Mouse (Mus musculus): ENCODE data around the gene Gm9803. TPM values are rescaled to one million over a fixed set of nuclear protein-coding genes. Genes with fewer than 3 reads are reported as not detected.
A peak's percentile ranks its signal among the peaks of the same experiment; 100 is the strongest.

Gm9803 gene
- polyA plus RNA-seq, 1 experiment from 2014 or later, result 11.6 TPM

GRCm38 (mm10) chr10:43527283-43528269 is 3.7 kb downstream of the Gm9803 start:
- WGBS, result 20% methylated on average over 15 of the region's 15 CpGs
- peaks cover 57% of the 10 kb centered on the region for H3K36me3 ChIP-seq (ENCODE audit: control insufficient read depth, insufficient read depth, low read length)
- no peak overlapping the region for H3K4me3 ChIP-seq (replicated peaks; ENCODE audit: low read depth, low read length)

GRCm38 (mm10) chr10:43534382-43534781 is 10.5 kb downstream of the Gm9803 start:
- H3K9ac ChIP-seq (replicated peaks; ENCODE audit: low read length), result no peak overlapping the region
- no peaks in the 10 kb centered on the region for H3K9me3 ChIP-seq (ENCODE audit: control insufficient read depth, low read length)
- H3K4me2 ChIP-seq (ENCODE audit: low read length), result no peak overlapping the region
- H3K36me3 ChIP-seq (ENCODE audit: control insufficient read depth, insufficient read depth, low read length), result peaks cover 47% of the 10 kb centered on the region
- no peak overlapping the region for H3K4me3 ChIP-seq (replicated peaks; ENCODE audit: low read depth, low read length)
- no peaks in the 10 kb centered on the region for H3K27me3 ChIP-seq (ENCODE audit: control insufficient read depth, insufficient read depth, low read length)
- H3K4me1 ChIP-seq (ENCODE audit: control insufficient read depth, insufficient read depth, low read length), result peaks cover under 1% of the 10 kb centered on the region
- WGBS, result 76% methylated on average over 1 of the region's 1 CpGs
- no peak for ATAC-seq (ENCODE audit: low FRiP score, low TSS enrichment)
- no peak overlapping the region for H3K27ac ChIP-seq (replicated peaks; ENCODE audit: low read depth, low read length)
- DNase-seq, result no peak

More at GRCm38 (mm10) chr10:43527283-43528269, 3.7 kb downstream of the Gm9803 start:
- Histone ChIP-seq H3K27ac (replicated peaks; ENCODE audit: low read depth, low read length) (peak overlapping the region; percentile 93), H3K4me1 (ENCODE audit: control insufficient read depth, insufficient read depth, low read length) (peaks cover 15% of the 10 kb centered on the region), H3K27me3 (ENCODE audit: control insufficient read depth, insufficient read depth, low read length) (no peaks in the 10 kb centered on the region), H3K4me2 (ENCODE audit: low read length) (0 out of 2 replicates have a peak overlapping the region, but pooled peaks have one; percentile 11), H3K9me3 (ENCODE audit: control insufficient read depth, low read length) (no peaks in the 10 kb centered on the region), H3K9ac (replicated peaks; ENCODE audit: low read length) (peak overlapping the region; percentile 42)
- DNase-seq (peak; percentile 73), ATAC-seq (ENCODE audit: low FRiP score, low TSS enrichment) (peak; percentile 76)

- Histone ChIP-seq H3K27me3 (ENCODE audit: control insufficient read depth, insufficient read depth, low read length) (no peaks in the 10 kb centered on the region), H3K4me1 (ENCODE audit: control insufficient read depth, insufficient read depth, low read length) (peaks cover 8% of the 10 kb centered on the region), H3K4me2 (ENCODE audit: low read length) (no peak overlapping the region), H3K9me3 (ENCODE audit: control insufficient read depth, low read length) (no peaks in the 10 kb centered on the region), H3K4me3 (replicated peaks; ENCODE audit: low read depth, low read length) (no peak overlapping the region), H3K36me3 (ENCODE audit: control insufficient read depth, insufficient read depth, low read length) (peaks cover 16% of the 10 kb centered on the region; the same call in 1 of the 2 replicates), H3K9ac (replicated peaks; ENCODE audit: low read length) (no peak overlapping the region), H3K27ac (replicated peaks; ENCODE audit: low read depth, low read length) (no peak overlapping the region)
- ATAC-seq (ENCODE audit: low FRiP score, low TSS enrichment), result no peak
- 97% methylated on average over 7 of the region's 7 CpGs for WGBS
- DNase-seq, result no peak
Measured at GRCm38 (mm10) chr10:43537652-43538051, 13.8 kb downstream of the Gm9803 start.

GRCm38 (mm10) chr10:43538831-43539230 is 14.9 kb downstream of the Gm9803 start:
- no peak for ATAC-seq (ENCODE audit: low FRiP score, low TSS enrichment)
- Histone ChIP-seq H3K4me2 (ENCODE audit: low read length) (no peak overlapping the region), H3K36me3 (ENCODE audit: control insufficient read depth, insufficient read depth, low read length) (0 out of 2 replicates have a peak, but pooled peaks cover 11% of the 10 kb centered on the region), H3K4me3 (replicated peaks; ENCODE audit: low read depth, low read length) (no peak overlapping the region), H3K9me3 (ENCODE audit: control insufficient read depth, low read length) (no peaks in the 10 kb centered on the region), H3K27me3 (ENCODE audit: control insufficient read depth, insufficient read depth, low read length) (no peaks in the 10 kb centered on the region), H3K9ac (replicated peaks; ENCODE audit: low read length) (no peak overlapping the region), H3K27ac (replicated peaks; ENCODE audit: low read depth, low read length) (no peak overlapping the region), H3K4me1 (ENCODE audit: control insufficient read depth, insufficient read depth, low read length) (peaks cover 8% of the 10 kb centered on the region)
- WGBS, result 90% methylated on average over 5 of the region's 5 CpGs
- DNase-seq, result no peak

- no peaks in the 10 kb centered on the region for H3K9me3 ChIP-seq (ENCODE audit: control insufficient read depth, low read length)
- 0 out of 2 replicates have a peak, but pooled peaks cover 11% of the 10 kb centered on the region for H3K36me3 ChIP-seq (ENCODE audit: control insufficient read depth, insufficient read depth, low read length)
- H3K4me2 ChIP-seq (ENCODE audit: low read length), result peak overlapping the region; percentile 58
- H3K4me1 ChIP-seq (ENCODE audit: control insufficient read depth, insufficient read depth, low read length), result peaks cover 8% of the 10 kb centered on the region
- ATAC-seq (ENCODE audit: low FRiP score, low TSS enrichment), result no peak
- H3K27me3 ChIP-seq (ENCODE audit: control insufficient read depth, insufficient read depth, low read length), result no peaks in the 10 kb centered on the region
- peak overlapping the region; percentile 46; the same call in 1 of the 2 replicates for H3K27ac ChIP-seq (replicated peaks; ENCODE audit: low read depth, low read length)
- H3K9ac ChIP-seq (replicated peaks; ENCODE audit: low read length), result peak overlapping the region; percentile 84
- H3K4me3 ChIP-seq (replicated peaks; ENCODE audit: low read depth, low read length), result peak overlapping the region; percentile 64
- DNase-seq, result no peak
- 25% methylated on average over 12 of the region's 12 CpGs for WGBS
Measured at GRCm38 (mm10) chr10:43539746-43540310, 15.9 kb downstream of the Gm9803 start.

- Histone ChIP-seq H3K27me3 (ENCODE audit: control insufficient read depth, insufficient read depth, low read length) (no peaks in the 10 kb centered on the region), H3K4me3 (replicated peaks; ENCODE audit: low read depth, low read length) (peak within 1 kb of the TSS; percentile 64), H3K9ac (replicated peaks; ENCODE audit: low read length) (peak within 1 kb of the TSS; percentile 84), H3K36me3 (ENCODE audit: control insufficient read depth, insufficient read depth, low read length) (0 out of 2 replicates have a peak, but pooled peaks cover 7% of the 10 kb centered on the region), H3K4me1 (ENCODE audit: control insufficient read depth, insufficient read depth, low read length) (peaks cover 8% of the 10 kb centered on the region), H3K27ac (replicated peaks; ENCODE audit: low read depth, low read length) (peak within 1 kb of the TSS; percentile 46; the same call in 1 of the 2 replicates), H3K4me2 (ENCODE audit: low read length) (peak within 1 kb of the TSS; percentile 58), H3K9me3 (ENCODE audit: control insufficient read depth, low read length) (no peaks in the 10 kb centered on the region)
- DNase-seq (peak; percentile 96), ATAC-seq (ENCODE audit: low FRiP score, low TSS enrichment) (peak; percentile 98)
- WGBS, result 1% methylated on average over 56 of the region's 56 CpGs
Measured at GRCm38 (mm10) chr10:43540442-43541152, 16.7 kb downstream of the Gm9803 start, which contains the start of gene 1700021F05Rik. 1700021F05Rik (minus strand) TSS chr10:43540994.

- Histone ChIP-seq H3K27ac (replicated peaks; ENCODE audit: low read depth, low read length) (no peak overlapping the region), H3K36me3 (ENCODE audit: control insufficient read depth, insufficient read depth, low read length) (0 out of 2 replicates have a peak, but pooled peaks cover 1% of the 10 kb centered on the region), H3K9ac (replicated peaks; ENCODE audit: low read length) (no peak overlapping the region), H3K9me3 (ENCODE audit: control insufficient read depth, low read length) (no peaks in the 10 kb centered on the region), H3K4me1 (ENCODE audit: control insufficient read depth, insufficient read depth, low read length) (peaks cover 8% of the 10 kb centered on the region), H3K27me3 (ENCODE audit: control insufficient read depth, insufficient read depth, low read length) (no peaks in the 10 kb centered on the region), H3K4me2 (ENCODE audit: low read length) (peak overlapping the region; percentile 58), H3K4me3 (replicated peaks; ENCODE audit: low read depth, low read length) (peak overlapping the region; percentile 64)
- DNase-seq (no peak), ATAC-seq (ENCODE audit: low FRiP score, low TSS enrichment) (no peak)
- WGBS, result 45% methylated on average over 8 of the region's 8 CpGs
Measured at GRCm38 (mm10) chr10:43541153-43541544, 17.3 kb downstream of the Gm9803 start.

- DNase-seq (peak; percentile 7), ATAC-seq (ENCODE audit: low FRiP score, low TSS enrichment) (no peak)
- Histone ChIP-seq H3K36me3 (ENCODE audit: control insufficient read depth, insufficient read depth, low read length) (no peaks in the 10 kb centered on the region), H3K4me1 (ENCODE audit: control insufficient read depth, insufficient read depth, low read length) (no peaks in the 10 kb centered on the region), H3K27me3 (ENCODE audit: control insufficient read depth, insufficient read depth, low read length) (no peaks in the 10 kb centered on the region), H3K9me3 (ENCODE audit: control insufficient read depth, low read length) (no peaks in the 10 kb centered on the region), H3K4me3 (replicated peaks; ENCODE audit: low read depth, low read length) (no peak overlapping the region), H3K9ac (replicated peaks; ENCODE audit: low read length) (no peak overlapping the region), H3K4me2 (ENCODE audit: low read length) (no peak overlapping the region), H3K27ac (replicated peaks; ENCODE audit: low read depth, low read length) (no peak overlapping the region)
- 64% methylated on average over 5 of the region's 5 CpGs for WGBS
Measured at GRCm38 (mm10) chr10:43549411-43549810, 25.5 kb downstream of the Gm9803 start.

Measured in midbrain, embryonic 14.5 days (tissue).